Mouse (Mus musculus) embryonic fibroblast, embryonic 13.5 days (primary cell): ENCODE measurements around the gene Pcgf5.

ENCODE experiments used
- CTCF ChIP-seq: IDR thresholded peaks from 2 replicates; pipeline ENCODE4 v1.5.1; 2011; ENCODE audit warnings: mild to moderate bottlenecking, control low read depth, low read length, moderate library complexity, borderline replicate concordance; ENCODE audit not compliant: insufficient read depth
- POLR2A ChIP-seq: IDR thresholded peaks from 2 replicates; pipeline ENCODE4 v1.6.1; 2011; ENCODE audit warnings: low read depth, mild to moderate bottlenecking, control low read depth, low read length, moderate library complexity

- TF ChIP-seq CTCF (no peak), POLR2A (no peak)
Observed at GRCm38 (mm10) chr19:36477684-36478083, 129.6 kb downstream of the Pcgf5 start.
